Mouse (Mus musculus): Measurements from ENCODE around the gene Trp53i11.

GRCm38 (mm10) chr2:93166295-93166694, 21.1 kb upstream of the Trp53i11 start:
- no peak for TF ChIP-seq CTCF (IDR thresholded peaks at IDR 0.05; ENCODE audit: low read depth, low read length)
- no peak for TF ChIP-seq GATA1 (IDR thresholded peaks at IDR 0.05; ENCODE audit: borderline replicate concordance, low read length)
- TF ChIP-seq POLR2AphosphoS5 (IDR thresholded peaks at IDR 0.05; ENCODE audit: insufficient replicate concordance, low read depth, low read length) = no peak
- no peak for TF ChIP-seq TAL1 (conservative IDR thresholded peaks at IDR 0.05; ENCODE audit: low read depth, low read length)

Measured in G1E (cell line).